Mouse (Mus musculus): ENCODE measurements around the gene Syce1. TPM values are rescaled to one million over a fixed set of nuclear protein-coding genes. Genes with fewer than 3 reads are reported as not detected.

Gene Syce1
- polyA plus RNA-seq (2015; fragmentation: Illumina TruSeq; extraction: RNeasy Lipid Tissue Mini Kit (QIAGEN cat#74804); ENCODE audit: insufficient read depth, low read depth, low replicate concordance), result not detected

GRCm38 (mm10) chr7:140787406-140788052 lies at the start of gene Syce1:
TSS of gene Syce1 (minus strand) at chr7:140787852.

GRCm38 (mm10) chr7:140834968-140835757 lies 47.5 kb upstream of the Syce1 start, which contains the start of gene Urah:
TSS of gene Urah (plus strand) at chr7:140835018.

GRCm38 (mm10) chr7:140821653-140822329 lies 34.1 kb upstream of the Syce1 start, which contains the start of gene Zfp941:
TSS of gene Zfp941 (minus strand) at chr7:140822178.

GRCm38 (mm10) chr7:140763447-140764020 lies 24.1 kb downstream of the Syce1 start, which contains the start of gene Cyp2e1:
TSS of gene Cyp2e1 (plus strand) at chr7:140763739.

Other genes with a start within 250 kb of the Syce1 start
- gene Olfr538, start 220.0 kb downstream of the Syce1 start, polyA plus RNA-seq (2015; fragmentation: Illumina TruSeq; extraction: RNeasy Lipid Tissue Mini Kit (QIAGEN cat#74804); ENCODE audit: insufficient read depth, low read depth, low replicate concordance), result not detected
- not detected for gene Olfr46, start 186.6 kb downstream of the Syce1 start, polyA plus RNA-seq (2015; fragmentation: Illumina TruSeq; extraction: RNeasy Lipid Tissue Mini Kit (QIAGEN cat#74804); ENCODE audit: insufficient read depth, low read depth, low replicate concordance)
- gene Olfr61, start 158.9 kb downstream of the Syce1 start, polyA plus RNA-seq (2015; fragmentation: Illumina TruSeq; extraction: RNeasy Lipid Tissue Mini Kit (QIAGEN cat#74804); ENCODE audit: insufficient read depth, low read depth, low replicate concordance), result not detected
- gene Olfr53, start 141.4 kb downstream of the Syce1 start, polyA plus RNA-seq (2015; fragmentation: Illumina TruSeq; extraction: RNeasy Lipid Tissue Mini Kit (QIAGEN cat#74804); ENCODE audit: insufficient read depth, low read depth, low replicate concordance), result not detected
- not detected for gene Olfr539, start 127.9 kb downstream of the Syce1 start, polyA plus RNA-seq (2015; fragmentation: Illumina TruSeq; extraction: RNeasy Lipid Tissue Mini Kit (QIAGEN cat#74804); ENCODE audit: insufficient read depth, low read depth, low replicate concordance)
- not detected for gene Olfr45, start 105.9 kb downstream of the Syce1 start, polyA plus RNA-seq (2015; fragmentation: Illumina TruSeq; extraction: RNeasy Lipid Tissue Mini Kit (QIAGEN cat#74804); ENCODE audit: insufficient read depth, low read depth, low replicate concordance)
- gene Olfr541, start 90.6 kb downstream of the Syce1 start, polyA plus RNA-seq (2015; fragmentation: Illumina TruSeq; extraction: RNeasy Lipid Tissue Mini Kit (QIAGEN cat#74804); ENCODE audit: insufficient read depth, low read depth, low replicate concordance), result not detected
- gene Cyp2e1, start 24.1 kb downstream of the Syce1 start, polyA plus RNA-seq (2015; fragmentation: Illumina TruSeq; extraction: RNeasy Lipid Tissue Mini Kit (QIAGEN cat#74804); ENCODE audit: insufficient read depth, low read depth, low replicate concordance), result 33.7 TPM
- gene Zfp941, start 34.3 kb upstream of the Syce1 start, polyA plus RNA-seq (2015; fragmentation: Illumina TruSeq; extraction: RNeasy Lipid Tissue Mini Kit (QIAGEN cat#74804); ENCODE audit: insufficient read depth, low read depth, low replicate concordance), result 0.20 TPM
- 11.2 TPM for gene Urah, start 47.2 kb upstream of the Syce1 start, polyA plus RNA-seq (2015; fragmentation: Illumina TruSeq; extraction: RNeasy Lipid Tissue Mini Kit (QIAGEN cat#74804); ENCODE audit: insufficient read depth, low read depth, low replicate concordance)
- gene Scgb1c1, start 57.7 kb upstream of the Syce1 start, polyA plus RNA-seq (2015; fragmentation: Illumina TruSeq; extraction: RNeasy Lipid Tissue Mini Kit (QIAGEN cat#74804); ENCODE audit: insufficient read depth, low read depth, low replicate concordance), result not detected
- gene Odf3, start 60.0 kb upstream of the Syce1 start, polyA plus RNA-seq (2015; fragmentation: Illumina TruSeq; extraction: RNeasy Lipid Tissue Mini Kit (QIAGEN cat#74804); ENCODE audit: insufficient read depth, low read depth, low replicate concordance), result not detected
- gene Gm45785, start 68.5 kb upstream of the Syce1 start, polyA plus RNA-seq (2015; fragmentation: Illumina TruSeq; extraction: RNeasy Lipid Tissue Mini Kit (QIAGEN cat#74804); ENCODE audit: insufficient read depth, low read depth, low replicate concordance), result not detected
- gene Ric8a, start 69.1 kb upstream of the Syce1 start, polyA plus RNA-seq (2015; fragmentation: Illumina TruSeq; extraction: RNeasy Lipid Tissue Mini Kit (QIAGEN cat#74804); ENCODE audit: insufficient read depth, low read depth, low replicate concordance), result 22.5 TPM
- gene Bet1l, start 69.7 kb upstream of the Syce1 start, polyA plus RNA-seq (2015; fragmentation: Illumina TruSeq; extraction: RNeasy Lipid Tissue Mini Kit (QIAGEN cat#74804); ENCODE audit: insufficient read depth, low read depth, low replicate concordance), result 14.4 TPM
- 19.9 TPM for gene Psmd13, start 94.1 kb upstream of the Syce1 start, polyA plus RNA-seq (2015; fragmentation: Illumina TruSeq; extraction: RNeasy Lipid Tissue Mini Kit (QIAGEN cat#74804); ENCODE audit: insufficient read depth, low read depth, low replicate concordance)
- 6.5 TPM for gene Sirt3, start 94.5 kb upstream of the Syce1 start, polyA plus RNA-seq (2015; fragmentation: Illumina TruSeq; extraction: RNeasy Lipid Tissue Mini Kit (QIAGEN cat#74804); ENCODE audit: insufficient read depth, low read depth, low replicate concordance)
- 7.3 TPM for gene Cox8b, start 112.6 kb upstream of the Syce1 start, polyA plus RNA-seq (2015; fragmentation: Illumina TruSeq; extraction: RNeasy Lipid Tissue Mini Kit (QIAGEN cat#74804); ENCODE audit: insufficient read depth, low read depth, low replicate concordance)
- not detected for gene Nlrp6, start 133.1 kb upstream of the Syce1 start, polyA plus RNA-seq (2015; fragmentation: Illumina TruSeq; extraction: RNeasy Lipid Tissue Mini Kit (QIAGEN cat#74804); ENCODE audit: insufficient read depth, low read depth, low replicate concordance)
- gene Pgghg, start 153.5 kb upstream of the Syce1 start, polyA plus RNA-seq (2015; fragmentation: Illumina TruSeq; extraction: RNeasy Lipid Tissue Mini Kit (QIAGEN cat#74804); ENCODE audit: insufficient read depth, low read depth, low replicate concordance), result 7.4 TPM
- gene Ifitm5, start 162.4 kb upstream of the Syce1 start, polyA plus RNA-seq (2015; fragmentation: Illumina TruSeq; extraction: RNeasy Lipid Tissue Mini Kit (QIAGEN cat#74804); ENCODE audit: insufficient read depth, low read depth, low replicate concordance), result not detected
- not detected for gene Gm45717, start 168.1 kb upstream of the Syce1 start, polyA plus RNA-seq (2015; fragmentation: Illumina TruSeq; extraction: RNeasy Lipid Tissue Mini Kit (QIAGEN cat#74804); ENCODE audit: insufficient read depth, low read depth, low replicate concordance)
- gene Ifitm2, start 168.1 kb upstream of the Syce1 start, polyA plus RNA-seq (2015; fragmentation: Illumina TruSeq; extraction: RNeasy Lipid Tissue Mini Kit (QIAGEN cat#74804); ENCODE audit: insufficient read depth, low read depth, low replicate concordance), result 171 TPM
- gene Ifitm1, start 179.4 kb upstream of the Syce1 start, polyA plus RNA-seq (2015; fragmentation: Illumina TruSeq; extraction: RNeasy Lipid Tissue Mini Kit (QIAGEN cat#74804); ENCODE audit: insufficient read depth, low read depth, low replicate concordance), result 20.5 TPM
- 188 TPM for gene Ifitm3, start 222.9 kb upstream of the Syce1 start, polyA plus RNA-seq (2015; fragmentation: Illumina TruSeq; extraction: RNeasy Lipid Tissue Mini Kit (QIAGEN cat#74804); ENCODE audit: insufficient read depth, low read depth, low replicate concordance)
- not detected for gene Ifitm6, start 230.1 kb upstream of the Syce1 start, polyA plus RNA-seq (2015; fragmentation: Illumina TruSeq; extraction: RNeasy Lipid Tissue Mini Kit (QIAGEN cat#74804); ENCODE audit: insufficient read depth, low read depth, low replicate concordance)
- not detected for gene Gm17387, start 241.3 kb upstream of the Syce1 start, polyA plus RNA-seq (2015; fragmentation: Illumina TruSeq; extraction: RNeasy Lipid Tissue Mini Kit (QIAGEN cat#74804); ENCODE audit: insufficient read depth, low read depth, low replicate concordance)